Mouse (Mus musculus): ENCODE results near the gene Mpped1. TPM values are rescaled to one million over a fixed set of nuclear protein-coding genes. Genes with fewer than 3 reads are reported as not detected.

The Mpped1 gene
- total RNA-seq, 2 experiments from 2014 or later = 165 to 177 TPM

DNA sequence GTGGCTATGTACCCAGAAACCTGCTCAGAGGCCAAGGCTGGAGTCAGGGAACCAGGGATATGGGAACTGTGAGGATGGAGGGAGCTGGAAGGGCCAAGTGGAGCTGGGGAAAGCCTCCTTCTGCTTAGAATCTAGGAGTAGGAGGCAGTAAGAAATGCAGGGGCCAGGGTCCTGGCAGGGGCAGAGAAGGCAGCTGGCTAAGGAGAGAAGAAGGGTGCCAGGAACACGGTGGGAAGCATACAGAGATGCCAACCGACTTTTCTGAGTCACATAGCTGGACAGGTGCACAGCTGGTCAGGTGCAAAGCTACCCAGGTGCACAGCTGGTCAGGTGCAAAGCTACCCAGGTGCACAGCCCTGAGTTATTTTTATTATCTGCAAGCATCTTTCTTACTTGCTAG is 98.6 kb downstream of the Mpped1 start:
- DNase-seq (ENCODE audit: extremely low spot score in 1 of 2, low spot score in 1 of 2) = no peak

DNA sequence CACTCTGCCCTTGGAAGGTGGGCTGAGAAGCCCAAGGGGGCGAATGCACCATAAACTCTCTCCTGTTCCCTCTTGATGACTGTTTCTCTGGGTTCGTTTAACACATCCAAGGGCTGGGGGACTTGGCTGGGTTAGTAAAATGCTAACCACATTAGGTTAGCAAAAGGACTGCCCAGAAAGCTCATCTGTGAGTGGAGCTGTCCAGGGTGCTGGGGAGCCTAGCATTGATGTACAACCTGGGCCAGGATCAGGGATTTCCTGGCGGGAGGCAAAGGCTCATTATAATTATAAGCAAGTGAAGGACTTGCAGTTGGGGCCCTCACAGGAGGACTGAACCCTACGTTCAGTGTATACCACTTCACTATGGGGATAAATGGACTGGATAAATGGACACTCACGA is 100.6 kb downstream of the Mpped1 start:
- no peak for DNase-seq (ENCODE audit: extremely low spot score in 1 of 2, low spot score in 1 of 2)

DNA sequence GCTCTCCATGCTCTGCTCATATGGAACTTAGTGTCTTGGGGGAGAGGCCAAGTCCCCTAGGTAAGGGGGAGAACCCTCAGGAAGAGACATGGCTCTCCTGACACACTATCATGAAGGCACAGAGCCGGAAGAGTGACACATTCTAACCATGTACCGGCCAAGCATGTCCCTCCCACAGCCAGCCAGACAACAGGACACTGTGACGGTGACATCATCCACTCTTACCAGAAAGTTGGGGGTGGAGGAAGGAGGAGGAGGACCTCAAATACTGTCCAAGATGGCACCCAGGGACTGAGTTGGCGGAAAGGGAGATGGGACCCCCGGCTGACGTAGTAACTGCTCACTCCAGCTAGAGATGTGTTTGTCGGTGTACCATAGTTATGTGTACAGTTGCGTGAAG is 104.6 kb downstream of the Mpped1 start:
- DNase-seq (ENCODE audit: extremely low spot score in 1 of 2, low spot score in 1 of 2) = no peak

DNA sequence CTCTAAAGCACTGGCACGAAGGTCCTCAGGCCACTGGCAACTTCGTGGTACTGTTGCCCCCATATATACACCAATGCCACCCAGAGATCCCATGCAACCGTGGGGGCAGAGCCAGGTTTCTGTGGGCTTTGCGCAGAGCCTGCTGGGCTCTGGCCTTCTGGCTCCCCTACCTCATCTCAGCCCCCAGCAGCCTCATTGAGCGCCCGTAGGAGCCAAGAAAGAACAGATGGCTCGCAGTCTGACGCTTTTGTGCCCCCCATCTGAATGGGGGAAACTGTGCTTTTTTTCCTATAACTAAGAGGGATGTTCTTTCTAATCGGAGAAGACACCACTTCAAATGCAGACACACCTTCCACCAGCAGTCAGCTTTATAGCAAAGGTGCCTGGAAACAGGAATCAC is 105.0 kb downstream of the Mpped1 start:
- DNase-seq (ENCODE audit: extremely low spot score in 1 of 2, low spot score in 1 of 2) = no peak

DNA sequence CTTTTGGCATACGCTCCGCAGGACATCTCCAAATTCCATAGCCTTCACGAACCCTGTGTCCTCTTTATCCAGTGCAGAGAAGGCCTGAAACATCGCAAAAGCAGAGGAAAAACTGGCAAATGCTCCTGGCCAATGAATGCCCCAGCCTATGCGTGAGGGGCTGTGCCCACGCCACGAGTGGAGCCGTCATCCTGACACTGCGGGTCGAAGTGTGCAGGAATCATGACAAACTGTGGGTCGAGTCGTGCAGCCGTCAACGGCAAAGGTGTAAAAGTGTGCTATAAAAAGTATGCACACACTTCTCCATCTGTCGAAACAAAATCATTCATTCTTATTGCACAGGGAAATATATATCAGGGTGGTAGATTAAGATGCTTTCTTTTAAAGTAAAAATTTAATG is 113.6 kb downstream of the Mpped1 start:
- no peak for DNase-seq (ENCODE audit: extremely low spot score in 1 of 2, low spot score in 1 of 2)

DNA sequence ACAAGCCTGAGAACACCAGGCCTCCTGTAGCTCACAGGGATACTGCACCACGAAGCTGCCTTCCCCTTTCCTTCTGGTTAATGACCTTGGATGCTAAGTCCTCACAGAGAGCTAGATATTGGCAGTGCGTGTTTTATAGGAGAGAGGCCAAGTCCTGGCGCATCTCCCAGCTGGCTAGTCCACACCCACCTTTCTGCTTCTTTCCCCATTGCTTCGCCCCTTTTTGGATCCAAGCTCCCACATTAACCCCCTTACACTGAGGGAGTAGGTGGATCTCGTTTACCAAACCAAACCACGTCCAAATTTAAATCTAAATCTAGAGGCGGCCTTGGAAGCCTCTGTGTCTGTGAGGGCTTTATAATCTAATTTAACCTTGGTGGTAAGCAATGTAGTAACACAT is 115.0 kb downstream of the Mpped1 start:
- DNase-seq (ENCODE audit: extremely low spot score in 1 of 2, low spot score in 1 of 2) = no peak

DNA sequence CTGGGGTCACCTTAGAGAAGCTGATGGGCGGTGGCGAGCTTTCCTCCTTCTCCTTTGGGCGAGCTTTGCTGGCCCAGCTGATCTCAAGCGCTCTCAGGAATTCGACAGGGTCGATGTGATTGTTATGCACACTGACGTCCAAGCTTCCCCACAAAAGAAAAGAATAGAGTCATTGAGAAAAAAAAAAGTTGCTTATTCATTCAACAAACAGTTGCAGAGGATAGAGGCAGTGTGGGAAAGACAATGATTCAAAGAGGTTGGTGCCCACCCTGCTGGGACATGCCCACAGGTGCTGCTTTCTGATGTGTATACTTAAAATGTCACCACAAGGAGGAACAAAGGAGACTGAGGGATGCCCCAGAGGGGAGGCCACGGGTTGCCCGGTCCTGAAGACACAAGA is 116.7 kb downstream of the Mpped1 start:
- no peak for DNase-seq (ENCODE audit: extremely low spot score in 1 of 2, low spot score in 1 of 2)

DNA sequence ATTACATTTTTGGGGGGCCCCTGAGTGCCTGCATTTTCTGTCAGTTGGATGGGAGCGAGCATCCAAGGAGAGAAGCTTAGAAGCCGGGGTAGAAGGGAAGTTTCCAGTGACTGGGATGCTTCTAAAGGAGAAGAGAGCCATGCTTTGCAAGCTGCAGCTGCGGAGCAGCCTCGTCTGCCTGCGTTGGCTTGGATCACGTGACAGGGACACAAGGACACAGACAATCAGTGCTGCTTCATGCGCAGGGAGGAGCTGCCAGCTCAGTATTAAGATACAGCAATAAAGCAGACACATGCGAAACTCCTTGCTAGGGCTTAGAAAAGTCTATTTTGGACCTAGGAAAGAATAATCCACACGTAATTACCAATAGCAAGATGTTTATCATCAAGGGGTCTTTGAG is 118.0 kb downstream of the Mpped1 start:
- no peak for DNase-seq (ENCODE audit: extremely low spot score in 1 of 2, low spot score in 1 of 2)

DNA sequence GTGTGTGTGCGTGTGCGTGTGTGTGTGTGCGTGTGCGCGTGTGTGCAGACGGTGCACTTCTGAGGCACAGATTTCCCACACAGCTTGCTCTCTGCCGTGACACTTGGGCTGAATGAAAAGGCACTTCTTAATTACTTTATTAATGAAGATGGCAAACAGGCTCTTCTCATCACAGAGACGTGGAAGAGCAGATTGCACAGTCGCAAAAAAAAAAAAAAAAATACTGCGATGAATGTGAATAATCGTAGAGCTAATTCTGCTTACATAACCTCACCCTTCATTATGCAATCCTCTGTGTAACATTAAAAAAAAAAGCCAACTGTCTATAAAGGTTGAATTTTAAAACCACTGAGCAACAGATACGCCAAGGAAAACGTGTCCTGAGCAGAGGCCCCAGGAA is 127.2 kb downstream of the Mpped1 start:
- no peak for DNase-seq (ENCODE audit: extremely low spot score in 1 of 2, low spot score in 1 of 2)

Other genes starting within 250 kb of the Mpped1 start
- gene Tspo, start 215.9 kb upstream of the Mpped1 start, total RNA-seq (2021) = 1 to 10 TPM; 3.5 to 4.6 TPM
- 10 to 100 TPM; 26.3 to 29.5 TPM for gene Mcat, start 215.7 kb upstream of the Mpped1 start, total RNA-seq (2021)
- 10 to 100 TPM; 13.2 to 13.5 TPM for gene Ttll12, start 184.3 kb upstream of the Mpped1 start, total RNA-seq (2021)
- gene Scube1, start 54.4 kb upstream of the Mpped1 start, total RNA-seq (2021) = 10 to 100 TPM; 16.7 to 19.3 TPM